In genomic region chr10:96460617-96461338, GRCm38 (mm10) we compare ENCODE assay signal across 10 mouse cellular contexts.
DNase-seq lines count a peak whose midpoint lies in the region; ATAC-seq and TF ChIP-seq lines count a peak whose summit lies in the region.
"Had no signal": no experiment of that assay in that cellular context is flagged by ENCODE, and none has a peak within 500 bp of the region (broad histone marks: within the 10 kb centered on the region; RNA-seq: fewer than 3 reads in every experiment).

No protein-coding gene starts in this region.

- no peak overlapping the region for H3K4me2 ChIP-seq in kidney, embryonic 16.5 days (replicated peaks; ENCODE audit: low read depth, low read length)
- peak overlapping the region; percentile 38 for H3K4me2 ChIP-seq in midbrain, embryonic 15.5 days
- H3K4me2 ChIP-seq: liver, embryonic 13.5 days had no signal

- peaks cover 7% of the 10 kb centered on the region; the same call in 1 of the 2 replicates for H3K4me1 ChIP-seq in kidney, embryonic 16.5 days (ENCODE audit: insufficient read depth, low read length)
- peaks cover 14% of the 10 kb centered on the region for H3K4me1 ChIP-seq in midbrain, embryonic 15.5 days
- H3K4me1 ChIP-seq: liver, embryonic 13.5 days had no signal

- no peak for TF ChIP-seq CTCF in brain, embryonic 14.5 days (IDR thresholded peaks at IDR 0.05; ENCODE audit: borderline replicate concordance, extremely low read depth, insufficient read depth, insufficient read length)

- WGBS in kidney, embryonic 16.5 days = 58% methylated on average over 10 of the region's 10 CpGs
- 25% methylated on average over 10 of the region's 10 CpGs for WGBS in midbrain, embryonic 15.5 days

- H3K9ac ChIP-seq in kidney, embryonic 16.5 days (replicated peaks; ENCODE audit: low read length) = no peak overlapping the region
- no peak overlapping the region for H3K9ac ChIP-seq in midbrain, embryonic 15.5 days
- H3K9ac ChIP-seq: liver, embryonic 13.5 days had no signal

- no peak for DNase-seq in kidney, adult 8-10 months
- DNase-seq in brain, embryonic 14.5 days (ENCODE audit: low read depth) = peak; percentile 74
- DNase-seq in forelimb bud, embryonic 11.5 days (ENCODE audit: low read depth, low spot score) = peak; percentile 28
- no peak for DNase-seq in layer of hippocampus, postnatal 36 days
- DNase-seq in heart, adult 18-20 months = no peak
- DNase-seq: liver, embryonic 13.5 days had no signal

- no peak for TF ChIP-seq POLR2A in brain, embryonic 14.5 days (IDR thresholded peaks at IDR 0.05; ENCODE audit: borderline replicate concordance, extremely low read depth, insufficient read depth, insufficient read length, poor library complexity, severe bottlenecking)

- no peak overlapping the region for H3K4me3 ChIP-seq in kidney, embryonic 16.5 days (ENCODE audit: low read length)
- 0 out of 2 replicates have a peak overlapping the region, but pooled peaks have one; percentile 5 for H3K4me3 ChIP-seq in midbrain, embryonic 15.5 days
- H3K4me3 ChIP-seq: liver, embryonic 13.5 days had no signal

- H3K27me3 ChIP-seq in kidney, embryonic 16.5 days (ENCODE audit: insufficient read depth, low read length) = no peaks in the 10 kb centered on the region
- H3K27me3 ChIP-seq in midbrain, embryonic 15.5 days (replicated peaks) = no peaks in the 10 kb centered on the region
- H3K27me3 ChIP-seq: liver, embryonic 13.5 days had no signal

- no peak for ATAC-seq in kidney, embryonic 16.5 days (ENCODE audit: low FRiP score, low TSS enrichment)
- ATAC-seq in midbrain, embryonic 15.5 days (replicated peaks) = peak; percentile 90
- ATAC-seq in erythroblast, adult 5-6 weeks (replicated peaks; ENCODE audit: low FRiP score, poor library complexity, severe bottlenecking) = no peak

- no peaks in the 10 kb centered on the region for H3K9me3 ChIP-seq in kidney, embryonic 16.5 days (ENCODE audit: low read length)
- H3K9me3 ChIP-seq in midbrain, embryonic 15.5 days = no peaks in the 10 kb centered on the region
- H3K9me3 ChIP-seq: liver, embryonic 13.5 days had no signal

- H3K27ac ChIP-seq in kidney, embryonic 16.5 days (ENCODE audit: low read length) = 0 out of 2 replicates have a peak overlapping the region, but pooled peaks have one; percentile 8
- peak overlapping the region; percentile 57 for H3K27ac ChIP-seq in midbrain, embryonic 15.5 days
- H3K27ac ChIP-seq: liver, embryonic 13.5 days had no signal

- H3K36me3 ChIP-seq in kidney, embryonic 16.5 days (ENCODE audit: insufficient read depth, low read length) = no peaks in the 10 kb centered on the region
- H3K36me3 ChIP-seq in midbrain, embryonic 15.5 days (replicated peaks) = no peaks in the 10 kb centered on the region
- H3K36me3 ChIP-seq: G1E; liver, embryonic 13.5 days had no signal

Comparison
In these comparisons a context has a peak if more than half of its experiments do, and no peak if none do; other contexts are left out.
1. DNase-seq: peak in brain, embryonic 14.5 days (single experiment) and forelimb bud, embryonic 11.5 days (single experiment); none in kidney, adult 8-10 months (0 of 2), layer of hippocampus, postnatal 36 days (0 of 2) and heart, adult 18-20 months (0 of 2).